Mouse (Mus musculus): ENCODE measurements around the gene Rtp2.

Rtp2 gene

GRCm38 (mm10) chr16:23897984-23898586 is 34.1 kb downstream of the Rtp2 start:
- in situ Hi-C loops (cut with MboI; ENCODE audit: low sequenced_read_pairs) = loop anchor here (10.0 kb wide), 1 partner anchor 443 kb away; no protein-coding TSS in a partner anchor

- in situ Hi-C loops (cut with MboI; ENCODE audit: low sequenced_read_pairs) = loop anchor here (10.0 kb wide), 1 partner anchor 443 kb away; no protein-coding TSS in a partner anchor
Observed at GRCm38 (mm10) chr16:23897486-23897885, 34.7 kb downstream of the Rtp2 start.

GRCm38 (mm10) chr16:23895135-23895534 is 37.1 kb downstream of the Rtp2 start:
- in situ Hi-C loops (cut with MboI; ENCODE audit: low sequenced_read_pairs) = loop anchor here (10.0 kb wide), 1 partner anchor 440 kb away; no protein-coding TSS in a partner anchor

GRCm38 (mm10) chr16:23890636-23891035 is 41.6 kb downstream of the Rtp2 start, which contains the start of gene Sst:
Sst (minus strand) TSS chr16:23890958.
- in situ Hi-C loops (cut with MboI; ENCODE audit: low sequenced_read_pairs) = loop anchor here (10.0 kb wide), 1 partner anchor 436 kb away; no protein-coding TSS in a partner anchor

GRCm38 (mm10) chr16:23890151-23890550 is 42.0 kb downstream of the Rtp2 start:
- in situ Hi-C loops (cut with MboI; ENCODE audit: low sequenced_read_pairs) = loop anchor here (10.0 kb wide), 1 partner anchor 435 kb away; no protein-coding TSS in a partner anchor

- in situ Hi-C loops (cut with MboI; ENCODE audit: low sequenced_read_pairs) = no loop called here
Observed at GRCm38 (mm10) chr16:23887910-23888579, 44.1 kb downstream of the Rtp2 start.

GRCm38 (mm10) chr16:23885098-23885497 is 47.1 kb downstream of the Rtp2 start:
- in situ Hi-C loops (cut with MboI; ENCODE audit: low sequenced_read_pairs) = no loop called here

Measured in CH12F3 (cell line).